Mouse (Mus musculus): ENCODE data around the gene Acad8.

Acad8 gene

GRCm38 (mm10) chr9:26985090-26985613 lies 14.2 kb downstream of the Acad8 start:
- no peak for DNase-seq (ENCODE audit: low spot score)

GRCm38 (mm10) chr9:26978776-26979175 lies 20.6 kb downstream of the Acad8 start:
- no peak for DNase-seq (ENCODE audit: low spot score)

GRCm38 (mm10) chr9:26977754-26978153 lies 21.6 kb downstream of the Acad8 start:
- DNase-seq (ENCODE audit: low spot score): no peak

- no peak for DNase-seq (ENCODE audit: low spot score)
Observed at GRCm38 (mm10) chr9:26947790-26948189, 51.6 kb downstream of the Acad8 start.

- no peak for DNase-seq (ENCODE audit: low spot score)
Observed at GRCm38 (mm10) chr9:26924146-26924545, 75.2 kb downstream of the Acad8 start.

Data from c-Kit-positive CD71-positive TER-119-positive erythroid progenitor cells, embryonic 14.5 days (primary cell).